Mouse (Mus musculus): ENCODE results near the gene Slc36a4.

Gene Slc36a4

GRCm38 (mm10) chr9:15727168-15727567 lies 17.6 kb downstream of the Slc36a4 start:
- peak; percentile 21 for DNase-seq

DNA sequence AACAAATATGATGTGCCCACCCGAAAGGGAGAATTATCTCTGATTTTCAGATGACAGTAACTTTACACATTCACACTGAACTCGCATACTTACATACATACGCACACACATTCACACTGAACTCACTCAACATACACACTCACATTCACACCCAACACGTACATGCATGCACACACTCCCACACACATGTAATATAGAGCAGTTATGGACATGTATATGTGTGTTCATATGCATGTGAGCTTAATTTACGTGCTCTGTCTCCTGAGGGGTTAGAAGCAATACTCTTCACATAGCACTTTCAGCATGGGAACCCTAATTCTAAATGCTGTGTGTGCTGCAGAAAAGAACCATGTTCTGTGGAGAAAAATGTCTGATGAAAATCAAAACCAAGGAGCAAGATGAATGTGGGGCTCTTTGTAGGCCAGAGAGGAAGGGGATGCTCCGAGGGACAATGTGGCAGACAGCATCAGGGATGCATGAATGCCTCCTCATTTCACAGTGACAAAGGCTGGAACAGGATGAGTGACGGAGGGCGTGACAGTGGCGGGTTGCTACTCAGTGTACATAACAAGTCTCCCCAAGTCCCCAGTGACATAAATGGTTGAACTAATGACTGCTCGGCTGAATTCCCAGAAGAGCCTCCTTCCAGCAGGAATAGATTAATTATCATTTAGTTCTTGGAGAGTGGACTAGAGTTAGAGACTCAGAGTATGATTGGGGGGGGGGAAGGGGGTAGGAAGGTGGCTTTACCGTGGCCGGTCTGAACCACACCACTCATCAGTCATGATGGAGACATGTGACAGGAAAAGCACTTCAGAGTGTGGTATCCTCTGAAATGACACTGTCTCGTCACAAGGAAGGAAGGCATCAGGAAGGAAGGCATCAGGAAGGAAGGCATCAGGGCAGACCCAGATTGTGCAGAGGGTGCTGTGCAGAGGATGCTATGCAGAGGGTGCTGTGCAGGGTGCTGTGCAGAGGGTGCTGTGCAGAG lies 22.5 kb downstream of the Slc36a4 start:
- DNase-seq: peak; percentile 19

DNA sequence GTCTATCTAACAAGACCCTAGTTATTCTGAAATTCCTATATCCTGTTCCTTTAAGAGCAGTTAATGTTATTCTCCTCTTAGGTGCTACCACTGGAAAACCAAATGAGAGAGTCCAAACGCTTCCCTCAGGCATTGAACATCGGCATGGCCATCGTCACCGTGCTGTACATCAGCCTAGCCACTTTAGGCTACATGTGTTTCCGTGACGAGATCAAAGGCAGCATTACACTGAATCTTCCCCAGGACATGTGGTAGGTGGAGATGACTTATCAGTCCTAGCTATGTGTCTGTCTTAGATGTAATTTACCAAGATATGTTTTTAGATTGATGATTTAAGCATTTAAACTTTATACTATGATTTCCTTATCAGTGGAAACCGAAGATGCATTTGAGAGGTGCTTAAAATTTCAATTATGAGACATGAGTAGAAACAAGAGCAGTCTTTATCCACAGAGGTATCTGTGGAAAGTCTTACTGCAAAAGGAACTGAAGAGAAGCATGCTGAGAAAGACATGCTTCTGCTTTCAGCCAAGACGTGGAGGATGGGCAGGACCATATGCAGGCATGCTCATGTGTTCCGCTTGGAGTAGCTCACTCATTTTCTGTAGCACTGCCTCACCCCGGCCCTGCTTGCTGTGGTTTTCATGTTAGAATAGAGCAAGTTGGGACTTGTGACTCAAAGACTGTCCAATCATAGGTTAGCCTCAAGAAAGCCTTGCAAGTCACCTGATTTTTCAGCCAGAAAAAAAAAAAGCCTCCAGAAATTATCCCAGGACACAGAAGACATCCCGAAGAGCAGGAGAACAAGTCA lies 24.7 kb downstream of the Slc36a4 start:
- peak; percentile 59 for DNase-seq

DNA sequence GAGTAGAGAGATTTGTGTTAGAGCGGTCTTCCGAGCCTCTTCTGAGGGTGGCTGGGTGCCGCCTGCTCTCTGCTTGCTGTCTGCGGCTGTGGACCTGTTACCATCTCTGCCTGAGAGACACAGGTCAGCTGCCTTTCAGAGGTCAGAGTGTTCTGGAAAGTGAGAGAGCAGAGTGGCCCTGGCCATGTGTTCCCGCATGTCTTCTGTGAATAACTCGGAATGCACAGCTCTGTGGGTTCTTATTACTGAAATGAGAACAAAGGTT lies 25.3 kb downstream of the Slc36a4 start:
- DNase-seq: peak; percentile 52

DNA sequence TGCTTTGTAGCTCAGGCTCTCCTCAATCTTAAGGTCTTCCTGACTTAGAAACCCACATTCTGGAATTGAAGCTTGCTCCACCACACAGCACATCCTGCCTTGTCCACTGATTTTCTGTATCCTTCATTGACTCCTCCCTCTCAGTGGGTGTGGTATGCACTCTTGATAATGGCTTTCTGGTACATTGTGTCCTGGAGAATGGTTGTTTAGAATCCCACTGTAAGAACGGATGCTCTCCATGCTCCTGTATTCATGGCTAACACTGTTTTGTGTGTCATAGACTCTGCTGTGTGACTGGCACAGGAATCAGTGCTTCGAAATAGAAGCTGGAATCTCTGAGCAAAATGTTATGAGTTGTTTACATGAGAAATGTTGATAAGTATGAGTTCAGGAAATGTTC lies 28.0 kb downstream of the Slc36a4 start:
- peak; percentile 25 for DNase-seq

- peak; percentile 25 for DNase-seq
Observed at GRCm38 (mm10) chr9:15741428-15741827, 31.9 kb downstream of the Slc36a4 start.

- peak; percentile 2 for DNase-seq
Observed at GRCm38 (mm10) chr9:15741931-15742330, 32.4 kb downstream of the Slc36a4 start.

DNA sequence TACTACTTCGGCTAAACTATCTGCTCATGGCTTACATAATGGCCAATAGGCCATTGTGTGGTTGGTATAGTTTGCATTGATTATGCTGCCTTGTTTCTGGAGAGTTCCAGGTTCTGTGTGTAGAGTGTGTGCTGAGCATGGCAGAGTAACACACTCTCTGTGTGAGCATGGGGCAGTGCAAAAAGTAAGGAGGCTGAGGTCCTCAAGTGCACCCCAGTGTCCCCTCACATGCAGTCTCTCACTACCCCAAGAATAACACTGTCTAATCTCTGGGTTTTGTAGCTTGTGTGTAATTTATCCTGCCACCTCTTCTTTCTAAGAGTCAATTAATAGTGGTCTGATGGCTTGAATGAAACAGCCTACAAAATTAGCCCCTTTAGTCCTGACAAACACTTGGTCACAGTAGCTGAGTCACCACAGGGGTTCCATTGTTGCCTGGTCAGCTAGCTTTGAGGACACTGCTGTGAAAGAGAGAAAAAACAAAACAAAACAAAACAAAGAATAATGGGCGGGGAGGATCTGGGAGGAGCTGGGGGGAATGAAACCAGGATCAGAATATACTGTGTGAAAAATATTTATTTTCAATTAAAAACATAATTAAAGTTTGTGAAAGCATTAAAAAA lies 36.6 kb downstream of the Slc36a4 start:
- DNase-seq: peak; percentile 52

DNA sequence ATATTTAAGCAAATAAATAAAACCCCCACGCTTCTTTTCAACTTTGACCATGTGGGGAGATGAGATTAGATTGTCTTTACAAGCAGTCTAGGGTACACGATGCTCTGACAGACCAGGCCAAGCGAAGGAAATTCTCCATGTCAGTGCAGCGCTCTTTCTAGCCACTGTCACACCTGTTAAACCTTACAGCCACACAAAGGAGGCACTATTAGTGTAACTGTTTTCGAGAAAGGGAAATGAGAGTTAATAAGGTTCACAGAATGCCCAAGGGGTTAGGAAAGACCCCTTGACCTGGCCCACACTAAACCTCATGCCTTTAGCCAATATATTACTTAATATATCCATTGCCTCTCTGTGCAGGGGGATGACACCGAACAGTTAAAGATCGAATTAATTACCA lies 37.1 kb downstream of the Slc36a4 start:
- DNase-seq: peak; percentile 58

DNA sequence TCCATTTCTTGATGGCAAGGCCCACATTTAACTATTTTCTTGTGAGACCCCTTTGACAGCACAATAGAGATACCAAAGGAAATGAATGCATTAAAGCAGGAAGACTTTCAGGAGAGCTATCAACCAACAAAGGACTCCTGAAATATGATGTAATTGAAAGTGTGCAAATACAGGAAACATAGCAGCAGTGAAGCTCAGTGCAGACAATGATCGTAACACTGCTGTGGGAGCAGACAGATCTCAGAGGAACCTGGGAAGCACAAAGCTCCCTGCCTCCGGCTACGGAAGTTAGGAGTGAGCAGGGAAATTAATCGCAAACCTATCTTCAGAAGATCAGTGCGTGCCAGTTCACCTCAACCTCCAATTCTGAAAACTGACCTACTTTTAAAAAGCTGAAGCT lies 38.8 kb downstream of the Slc36a4 start:
- no peak for DNase-seq

GRCm38 (mm10) chr9:15759318-15759717 lies 49.8 kb downstream of the Slc36a4 start:
- no peak for DNase-seq

- DNase-seq: no peak
Observed at GRCm38 (mm10) chr9:15766379-15766778, 56.8 kb downstream of the Slc36a4 start.

- no peak for DNase-seq
Observed at GRCm38 (mm10) chr9:15766821-15767220, 57.3 kb downstream of the Slc36a4 start.

DNA sequence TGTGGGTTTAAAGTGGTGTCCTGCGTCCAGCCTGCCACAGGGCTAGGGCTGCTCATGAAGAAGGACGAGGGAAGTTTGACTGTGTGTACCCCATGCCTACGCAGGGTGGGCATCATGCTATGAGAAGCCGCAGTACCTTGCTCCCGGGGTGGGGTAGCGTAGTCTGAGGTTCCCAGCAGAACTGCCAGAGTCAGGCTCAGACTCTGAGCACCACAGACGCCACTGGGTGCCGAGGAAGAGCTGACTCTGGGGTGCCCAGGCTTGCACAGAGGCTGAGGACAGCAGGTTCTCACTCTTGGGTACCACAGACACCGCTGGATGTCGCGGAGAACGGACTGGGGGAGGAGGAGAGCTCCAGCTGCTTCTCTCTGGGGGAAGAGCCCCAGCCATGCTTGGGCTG lies 63.2 kb downstream of the Slc36a4 start:
- DNase-seq: no peak

DNA sequence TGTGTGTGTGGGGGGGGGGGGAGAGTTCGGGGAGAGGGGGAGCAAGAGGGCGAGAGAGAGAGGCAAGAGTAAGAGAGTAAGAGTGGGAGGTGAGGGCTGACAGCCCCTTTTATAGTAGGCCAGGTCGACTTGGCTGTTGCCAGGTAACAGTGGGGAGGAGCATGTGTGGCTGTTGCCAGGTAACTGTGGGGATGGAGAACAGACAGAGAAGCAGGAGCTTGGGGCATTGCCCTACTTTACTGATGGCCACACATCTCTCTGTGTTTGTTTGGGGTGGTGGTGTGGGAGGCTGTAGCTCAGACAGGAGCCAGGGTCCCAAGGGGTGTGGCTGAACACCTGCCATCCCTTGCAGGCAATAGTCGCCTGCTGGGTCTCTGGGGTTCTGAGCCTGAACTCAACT lies 63.9 kb downstream of the Slc36a4 start:
- DNase-seq: peak; percentile 72

DNA sequence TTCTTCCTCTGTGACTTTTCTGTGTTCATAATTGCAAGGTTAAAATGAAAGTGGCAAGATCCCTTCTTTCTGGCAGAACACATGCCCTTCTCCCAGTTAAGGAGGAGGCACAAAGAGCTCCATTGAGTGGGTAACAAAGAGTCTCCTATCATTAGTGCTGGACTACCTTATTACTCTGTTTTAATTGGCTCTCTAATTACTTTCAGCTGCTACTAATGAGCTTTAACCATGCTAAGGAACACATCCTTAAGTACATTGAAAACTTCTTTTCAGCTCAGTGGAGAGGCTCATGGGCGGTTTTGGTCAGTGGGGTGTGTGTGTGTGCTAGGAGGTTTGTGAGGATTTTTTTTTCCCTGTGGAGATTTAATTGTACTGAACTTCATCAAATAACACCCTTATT lies 65.4 kb downstream of the Slc36a4 start:
- DNase-seq: no peak

DNA sequence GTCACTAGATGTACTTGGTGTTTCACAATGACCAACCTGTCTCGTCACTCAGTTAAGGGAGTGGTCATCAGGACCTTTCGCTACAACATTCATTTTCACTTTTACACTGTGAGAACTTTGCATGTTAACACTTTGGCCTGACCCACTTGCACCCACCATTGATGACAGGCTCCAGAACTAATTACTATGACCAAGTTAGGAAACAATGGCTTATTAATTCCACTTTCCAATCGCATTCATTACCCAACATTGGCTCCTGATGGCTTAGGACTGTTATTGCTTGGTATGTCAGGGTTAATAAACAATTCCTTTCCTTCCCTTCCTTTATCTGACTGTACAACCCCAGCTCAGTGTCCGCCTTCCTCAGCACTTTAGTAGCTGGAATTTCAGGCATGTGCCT lies 72.4 kb downstream of the Slc36a4 start:
- DNase-seq: peak; percentile 33

DNA sequence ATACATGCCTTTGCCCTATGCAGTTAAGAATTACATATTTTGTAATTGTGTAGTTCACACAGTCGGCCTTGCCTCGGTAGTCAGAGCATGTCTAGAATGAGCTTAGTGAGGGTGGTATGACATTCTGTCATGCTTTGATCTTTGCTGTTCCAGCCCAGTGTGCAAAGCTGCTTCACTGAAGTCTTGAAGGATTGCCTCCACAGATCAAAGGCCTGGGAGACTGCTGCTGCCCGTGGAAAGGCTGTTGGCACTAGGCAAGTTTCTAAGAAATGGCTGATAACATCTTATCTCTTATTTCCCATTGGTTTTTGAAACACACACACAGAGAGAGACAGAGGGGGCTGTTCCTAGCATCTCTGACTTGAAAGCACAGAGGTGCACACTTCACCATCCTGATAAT lies 76.7 kb downstream of the Slc36a4 start:
- peak; percentile 35 for DNase-seq

GRCm38 (mm10) chr9:15786610-15787009 lies 77.1 kb downstream of the Slc36a4 start:
- peak; percentile 19 for DNase-seq

- peak; percentile 58 for DNase-seq
Observed at GRCm38 (mm10) chr9:15792076-15792475, 82.5 kb downstream of the Slc36a4 start.

All from heart, adult 11 months (tissue).